Mouse (Mus musculus) limb, embryonic 13.5 days (tissue): ENCODE results near the gene Sept10. TPM values are rescaled to one million over a fixed set of nuclear protein-coding genes. Genes with fewer than 3 reads are reported as not detected.

Experiments
- ATAC-seq: fragments of 200-750 bp; cut with Nextera tagmentation; 2 replicates; pipeline ENCODE4 v1.8.0; 2017; ENCODE audit warnings: low read depth, moderate number of reproducible peaks, moderate TSS enrichment; ENCODE audit not compliant: low FRiP score
- H3K27ac ChIP-seq: fragments of 300-500 bp; sonication (generic); 2 replicates; pipeline ENCODE4 v1.5.1; 2015; ENCODE audit warnings: inconsistent platforms, mild to moderate bottlenecking, moderate library complexity
- H3K27me3 ChIP-seq: fragments of 300-500 bp; sonication (generic); 2 replicates; pipeline ENCODE4 v1.6.1; 2015; ENCODE audit warnings: mild to moderate bottlenecking, inconsistent platforms
- H3K36me3 ChIP-seq: fragments of 300-500 bp; sonication (generic); 2 replicates; pipeline ENCODE4 v1.6.1; 2015; ENCODE audit warnings: inconsistent platforms, mild to moderate bottlenecking, moderate library complexity
- H3K4me1 ChIP-seq: fragments of 300-500 bp; sonication (generic); 2 replicates; pipeline ENCODE4 v1.6.1; 2015; ENCODE audit warnings: inconsistent platforms
- H3K4me2 ChIP-seq: fragments of 300-500 bp; sonication (generic); replicated peaks from 2 replicates; pipeline ENCODE4 v1.6.1; 2015; ENCODE audit warnings: inconsistent platforms, mild to moderate bottlenecking, moderate library complexity
- H3K4me3 ChIP-seq: fragments of 300-500 bp; sonication (generic); 2 replicates; pipeline ENCODE4 v1.5.1; 2015; ENCODE audit warnings: moderate library complexity, mild to moderate bottlenecking, inconsistent platforms
- H3K9ac ChIP-seq: fragments of 300-500 bp; sonication (generic); 2 replicates; pipeline ENCODE4 v1.6.1; 2015; ENCODE audit warnings: mild to moderate bottlenecking, inconsistent platforms
- H3K9me3 ChIP-seq: fragments of 300-500 bp; sonication (generic); 2 replicates; pipeline ENCODE4 v1.6.1; 2016; ENCODE audit warnings: inconsistent platforms
- WGBS: fragments of 180-500 bp; shearing (Covaris S2); methylation state at CpG from one replicate; pipeline ENCODE4 v1.1.7; 2015; 5-methylcytosine and 5-hydroxymethylcytosine counted together
- polyA plus RNA-seq: library from polyadenylated mRNA; unstranded; fragments of >200 nt; fragmentation: Nextera tagmentation; extraction: Ambion mirVana; gene quantifications from 2 replicates; pipeline ENCODE4 v1.2.1, GENCODE M21; 2015

Gene Sept10
- polyA plus RNA-seq, 1 experiment from 2014 or later: 46.4 TPM

DNA sequence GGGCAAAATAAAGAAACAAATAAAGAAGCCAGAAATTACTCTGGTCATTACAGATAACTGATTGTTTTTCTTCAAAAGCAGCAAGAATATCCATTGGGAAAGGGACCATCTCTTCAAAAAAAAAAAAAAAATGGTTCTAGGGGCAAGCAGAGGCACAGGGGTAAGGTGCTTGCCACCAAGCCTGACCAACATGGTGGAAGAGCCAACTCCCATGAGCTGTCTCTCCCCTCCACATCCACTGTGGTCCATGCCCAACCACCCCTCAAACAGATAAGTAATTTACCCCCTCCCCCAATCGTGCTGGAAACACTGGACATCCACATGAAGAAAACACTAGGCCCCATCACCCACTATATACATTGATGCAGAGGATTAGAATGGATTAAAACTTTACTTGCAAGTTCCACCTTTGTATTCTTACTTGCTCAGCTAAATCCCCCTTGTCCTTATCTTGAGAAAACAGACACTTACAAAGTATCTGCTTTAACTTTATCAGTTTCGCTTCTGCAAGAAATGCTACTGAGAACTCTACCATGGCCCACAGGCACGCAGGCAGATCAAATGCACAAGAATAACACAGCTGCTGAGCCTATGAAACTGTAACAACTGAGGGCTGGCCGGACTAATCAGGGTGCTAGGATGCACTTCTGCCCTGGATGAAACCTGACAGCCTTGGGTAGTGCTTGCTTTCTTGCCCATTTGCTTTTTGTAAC is 59.3 kb downstream of the Sept10 start:
- Histone ChIP-seq H3K27me3 (no peaks in the 10 kb centered on the region), H3K27ac (no peak overlapping the region), H3K4me1 (no peaks in the 10 kb centered on the region), H3K36me3 (peaks cover 14% of the 10 kb centered on the region), H3K9me3 (no peaks in the 10 kb centered on the region), H3K4me3 (no peak overlapping the region), H3K9ac (no peak overlapping the region), H3K4me2 (no peak overlapping the region)
- 80% methylated on average over 4 of the region's 4 CpGs for WGBS
- no peak for ATAC-seq

- ATAC-seq: no peak
Measured at GRCm38 (mm10) chr10:59158627-59159026, 63.0 kb downstream of the Sept10 start.

GRCm38 (mm10) chr10:59152544-59153081 is 69.0 kb downstream of the Sept10 start:
- no peaks in the 10 kb centered on the region for H3K9me3 ChIP-seq
- no peak overlapping the region for H3K4me3 ChIP-seq
- ATAC-seq: no peak
- H3K4me1 ChIP-seq: no peaks in the 10 kb centered on the region
- H3K4me2 ChIP-seq: no peak overlapping the region
- peaks cover 7% of the 10 kb centered on the region for H3K36me3 ChIP-seq
- no peak overlapping the region for H3K27ac ChIP-seq
- WGBS: 73% methylated on average over 5 of the region's 5 CpGs
- H3K27me3 ChIP-seq: no peaks in the 10 kb centered on the region
- H3K9ac ChIP-seq: no peak overlapping the region

More at GRCm38 (mm10) chr10:59158627-59159026, 63.0 kb downstream of the Sept10 start:
- Histone ChIP-seq H3K4me3 (no peak overlapping the region), H3K9ac (no peak overlapping the region), H3K36me3 (peaks cover 9% of the 10 kb centered on the region), H3K4me2 (no peak overlapping the region), H3K9me3 (no peaks in the 10 kb centered on the region), H3K4me1 (no peaks in the 10 kb centered on the region), H3K27me3 (no peaks in the 10 kb centered on the region), H3K27ac (no peak overlapping the region)
- WGBS: 68% methylated on average over 3 of the region's 3 CpGs

DNA sequence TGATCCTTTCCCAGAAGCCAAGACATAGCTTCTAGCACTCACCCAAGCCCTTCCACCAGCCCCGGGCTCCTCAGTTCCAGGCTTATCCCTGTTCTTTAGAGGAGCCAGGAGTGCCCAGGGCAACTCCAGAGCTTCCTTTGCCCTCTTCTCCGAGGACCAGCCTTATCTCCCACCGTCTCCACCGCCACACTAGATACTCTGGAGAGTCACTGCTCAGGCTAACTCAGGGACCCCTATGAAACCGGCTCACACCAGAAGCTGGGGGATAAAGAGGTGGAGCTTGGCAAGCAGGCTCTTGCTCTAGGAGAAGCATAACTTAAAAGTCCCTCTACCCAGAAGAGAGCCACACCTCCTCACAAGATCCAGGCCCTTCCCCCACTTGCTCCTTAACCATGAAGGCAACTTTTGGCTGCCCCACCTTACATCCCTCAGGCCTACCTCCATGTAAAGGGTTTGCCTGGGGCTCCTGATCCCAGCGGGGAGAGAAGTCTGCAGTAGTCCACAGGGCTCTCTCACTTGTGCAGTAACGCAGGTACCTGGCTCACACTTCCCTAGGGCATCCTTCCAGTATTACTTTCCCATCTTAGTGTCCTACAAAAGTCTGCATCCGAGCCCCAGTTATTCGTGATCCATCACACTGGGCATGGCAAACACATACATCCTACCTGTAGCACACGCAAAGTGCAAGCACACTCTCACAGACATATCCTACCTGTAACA is 70.5 kb downstream of the Sept10 start:
- H3K4me2 ChIP-seq: no peak overlapping the region
- 85% methylated on average over 10 of the region's 10 CpGs for WGBS
- no peak for ATAC-seq

DNA sequence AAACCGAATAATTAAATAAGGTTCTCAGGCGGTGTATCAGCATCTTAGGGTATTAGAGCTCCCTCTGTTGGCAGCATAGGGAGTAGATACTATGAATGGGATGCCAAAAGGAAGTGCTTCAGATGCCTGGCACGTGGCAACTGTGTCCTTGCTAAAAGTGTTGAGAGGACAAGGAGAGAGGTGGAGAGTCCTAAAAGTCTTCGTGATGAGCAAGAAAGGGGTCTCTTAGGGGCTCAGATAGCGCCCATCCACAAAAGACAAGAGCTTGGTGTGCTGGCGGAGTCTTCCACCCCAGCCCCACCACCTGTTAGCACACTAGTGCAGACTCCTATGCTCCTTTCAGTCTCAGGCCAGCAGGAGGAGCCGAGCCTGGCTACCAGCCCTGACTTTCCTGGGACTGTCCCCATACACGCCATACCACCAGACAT is 71.7 kb downstream of the Sept10 start:
- Histone ChIP-seq H3K27me3 (no peaks in the 10 kb centered on the region), H3K4me3 (no peak overlapping the region), H3K4me2 (peak overlapping the region; percentile 36), H3K9me3 (no peaks in the 10 kb centered on the region), H3K4me1 (no peaks in the 10 kb centered on the region), H3K27ac (no peak overlapping the region), H3K36me3 (no peaks in the 10 kb centered on the region; the same call in 1 of the 2 replicates), H3K9ac (no peak overlapping the region)
- 13% methylated on average over 8 of the region's 8 CpGs for WGBS
- peak; percentile 75; the same call in 1 of the 2 replicates for ATAC-seq

More for the DNA sequence above, 70.5 kb downstream of the Sept10 start:
- H3K27me3 ChIP-seq: no peaks in the 10 kb centered on the region
- no peak overlapping the region for H3K4me3 ChIP-seq
- no peaks in the 10 kb centered on the region; the same call in 1 of the 2 replicates for H3K36me3 ChIP-seq
- no peak overlapping the region for H3K9ac ChIP-seq
- no peaks in the 10 kb centered on the region for H3K4me1 ChIP-seq
- no peak overlapping the region for H3K27ac ChIP-seq
- H3K9me3 ChIP-seq: no peaks in the 10 kb centered on the region

DNA sequence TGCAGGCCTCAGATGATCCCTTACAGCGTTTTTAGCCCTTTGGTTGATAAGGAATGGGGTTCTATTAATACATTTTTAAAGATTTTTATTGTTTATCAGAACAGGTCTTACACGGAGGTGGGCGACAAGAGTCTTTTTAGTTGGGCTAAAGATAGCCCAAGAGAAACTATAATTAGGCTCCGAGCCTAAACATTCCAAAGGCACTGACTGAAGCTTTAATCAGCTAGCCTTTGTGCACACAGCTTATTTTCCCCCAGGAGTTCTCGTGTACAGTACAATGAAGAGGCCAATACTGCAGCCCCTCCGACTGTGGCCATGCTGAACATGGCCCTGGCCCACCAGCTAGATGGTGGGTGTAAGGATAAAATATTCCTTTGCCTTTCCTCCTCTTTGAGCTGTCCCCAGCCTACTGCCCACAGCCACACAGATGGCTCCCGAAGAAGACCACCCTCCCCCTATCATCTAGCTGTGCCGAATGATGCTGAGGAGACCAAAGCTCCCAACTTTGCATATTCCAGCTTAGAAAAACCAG is 88.1 kb downstream of the Sept10 start:
- no peak for ATAC-seq
- H3K4me2 ChIP-seq: no peak overlapping the region
- H3K4me3 ChIP-seq: no peak overlapping the region
- H3K9me3 ChIP-seq: no peaks in the 10 kb centered on the region
- H3K36me3 ChIP-seq: no peaks in the 10 kb centered on the region
- H3K9ac ChIP-seq: no peak overlapping the region
- no peaks in the 10 kb centered on the region for H3K27me3 ChIP-seq
- H3K27ac ChIP-seq: no peak overlapping the region
- peaks cover 20% of the 10 kb centered on the region for H3K4me1 ChIP-seq
- 67% methylated on average over 8 of the region's 8 CpGs for WGBS

DNA sequence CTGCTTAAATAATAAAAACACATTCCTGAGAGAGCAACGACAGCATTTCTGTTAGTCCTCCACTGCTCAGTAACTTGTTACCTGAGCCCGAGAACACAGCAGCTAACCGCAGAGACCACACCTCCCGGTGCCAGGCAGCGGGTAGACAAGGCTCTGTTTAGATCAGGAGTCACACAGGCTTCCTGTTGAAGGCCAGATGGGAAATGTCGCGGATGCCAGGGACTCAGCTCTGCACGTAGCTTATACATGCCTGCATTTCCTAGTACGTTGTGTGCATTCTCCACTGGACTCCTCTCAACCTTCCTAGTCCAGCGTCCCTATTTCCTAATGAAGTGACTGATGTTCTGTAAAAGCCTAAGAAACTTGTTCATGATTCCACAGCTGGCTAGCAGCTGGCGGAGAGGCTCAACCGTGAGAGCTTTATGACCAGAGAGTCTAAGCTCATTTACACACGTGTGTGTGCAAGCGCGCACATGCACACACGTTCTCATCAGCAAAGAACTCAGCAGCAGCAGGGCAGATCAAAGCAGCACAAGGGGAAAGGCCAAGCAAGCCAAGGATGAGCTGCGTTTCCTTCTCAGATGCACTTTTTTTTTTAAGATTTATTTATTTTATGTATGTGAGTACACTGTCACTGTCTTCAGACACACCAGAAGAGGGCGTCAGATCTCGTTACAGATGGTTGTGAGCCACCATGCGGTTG is 89.6 kb downstream of the Sept10 start:
- 33% methylated on average over 20 of the region's 20 CpGs for WGBS
- peaks cover 20% of the 10 kb centered on the region for H3K4me1 ChIP-seq
- H3K27me3 ChIP-seq: no peaks in the 10 kb centered on the region
- peak overlapping the region; percentile 69 for H3K27ac ChIP-seq
- no peaks in the 10 kb centered on the region for H3K36me3 ChIP-seq
- no peak overlapping the region; the same call in 1 of the 2 replicates for H3K9ac ChIP-seq
- H3K4me3 ChIP-seq: no peak overlapping the region
- peak overlapping the region; percentile 40; the same call in 1 of the 2 replicates for H3K4me2 ChIP-seq
- no peaks in the 10 kb centered on the region for H3K9me3 ChIP-seq
- ATAC-seq: peak; percentile 51

DNA sequence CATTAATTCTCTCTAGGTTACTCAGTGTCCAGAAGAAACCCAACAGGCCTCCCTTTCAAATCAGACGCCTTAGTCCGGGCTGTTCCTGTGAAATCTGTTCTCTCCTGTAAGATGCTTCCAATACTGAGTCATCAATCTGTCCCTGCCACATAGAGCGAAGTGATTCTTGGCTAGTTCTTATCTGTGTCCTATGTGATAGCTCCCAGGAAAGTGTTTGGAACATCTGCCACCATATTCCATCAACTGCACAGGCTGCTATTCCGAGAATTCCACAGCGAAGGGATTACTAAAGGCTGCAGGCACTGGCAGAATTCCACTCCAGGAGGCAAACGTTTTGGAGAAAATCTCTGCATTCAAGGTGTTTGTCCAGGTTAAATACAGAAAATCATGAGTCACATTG is 94.0 kb downstream of the Sept10 start:
- Histone ChIP-seq H3K4me2 (no peak overlapping the region), H3K27me3 (no peaks in the 10 kb centered on the region), H3K27ac (no peak overlapping the region), H3K36me3 (no peaks in the 10 kb centered on the region), H3K4me3 (no peak overlapping the region), H3K9ac (no peak overlapping the region), H3K4me1 (peaks cover 12% of the 10 kb centered on the region), H3K9me3 (no peaks in the 10 kb centered on the region)
- ATAC-seq: no peak
- WGBS: 84% methylated on average over 6 of the region's 6 CpGs

- Histone ChIP-seq H3K9ac (no peak overlapping the region), H3K9me3 (no peaks in the 10 kb centered on the region), H3K4me3 (no peak overlapping the region), H3K27ac (no peak overlapping the region), H3K4me1 (no peaks in the 10 kb centered on the region), H3K36me3 (no peaks in the 10 kb centered on the region), H3K4me2 (no peak overlapping the region), H3K27me3 (no peaks in the 10 kb centered on the region)
- no peak for ATAC-seq
- 94% methylated on average over 2 of the region's 2 CpGs for WGBS
Measured at GRCm38 (mm10) chr10:59125497-59125896, 96.2 kb downstream of the Sept10 start.

GRCm38 (mm10) chr10:59119811-59120210 is 101.8 kb downstream of the Sept10 start:
- 97% methylated on average over 2 of the region's 2 CpGs for WGBS
- Histone ChIP-seq H3K4me2 (no peak overlapping the region), H3K4me3 (no peak overlapping the region), H3K36me3 (no peaks in the 10 kb centered on the region), H3K27ac (no peak overlapping the region), H3K4me1 (no peaks in the 10 kb centered on the region), H3K9me3 (no peaks in the 10 kb centered on the region), H3K9ac (no peak overlapping the region), H3K27me3 (no peaks in the 10 kb centered on the region)
- no peak for ATAC-seq

DNA sequence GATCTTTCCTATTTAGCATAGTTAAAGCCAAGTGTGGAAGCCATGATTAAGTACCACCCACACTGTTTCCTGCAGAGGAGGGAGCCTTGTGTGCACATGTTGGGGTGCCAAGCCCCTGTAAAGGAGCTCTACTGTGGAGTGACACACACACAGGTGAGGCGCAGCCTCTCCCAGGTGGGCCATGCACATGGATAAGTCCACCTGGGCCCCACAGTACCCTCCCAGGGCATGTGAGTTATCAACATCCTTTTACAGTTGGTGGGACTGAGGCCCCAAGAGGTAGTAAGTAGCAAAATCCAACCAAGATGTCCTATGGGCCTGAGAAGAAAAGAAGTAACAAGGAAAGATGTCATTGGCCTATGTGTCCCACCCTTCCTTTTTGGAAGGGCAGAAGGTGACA is 102.6 kb downstream of the Sept10 start:
- Histone ChIP-seq H3K36me3 (no peaks in the 10 kb centered on the region), H3K9me3 (no peaks in the 10 kb centered on the region), H3K27me3 (no peaks in the 10 kb centered on the region), H3K4me3 (no peak overlapping the region), H3K4me1 (no peaks in the 10 kb centered on the region), H3K27ac (no peak overlapping the region), H3K4me2 (no peak overlapping the region), H3K9ac (no peak overlapping the region)
- WGBS: 96% methylated on average over 1 of the region's 1 CpGs
- ATAC-seq: no peak

DNA sequence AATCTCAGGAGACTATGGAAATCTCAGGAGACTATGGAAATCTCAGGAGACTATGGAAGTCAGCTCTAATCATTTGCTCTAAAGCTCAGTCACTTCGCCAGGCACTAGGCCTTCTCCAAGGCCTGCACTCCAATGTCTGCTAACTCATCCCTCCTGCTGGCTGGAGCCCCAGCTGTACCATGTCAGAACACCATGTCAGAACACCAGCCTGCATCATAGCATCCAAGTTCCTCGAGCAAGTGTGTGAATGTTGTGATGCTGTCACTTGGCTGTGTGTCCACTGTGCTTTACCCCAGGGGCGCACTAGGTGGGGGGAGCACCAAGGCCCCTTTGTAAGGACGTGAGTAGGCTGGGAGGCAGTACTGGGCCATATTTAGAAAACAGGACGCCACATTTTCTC is 104.1 kb downstream of the Sept10 start:
- WGBS: 81% methylated on average over 5 of the region's 5 CpGs
- Histone ChIP-seq H3K36me3 (no peaks in the 10 kb centered on the region), H3K9me3 (no peaks in the 10 kb centered on the region), H3K9ac (no peak overlapping the region), H3K4me3 (no peak overlapping the region), H3K4me1 (no peaks in the 10 kb centered on the region), H3K4me2 (no peak overlapping the region), H3K27ac (no peak overlapping the region), H3K27me3 (no peaks in the 10 kb centered on the region)
- no peak for ATAC-seq
